Mouse (Mus musculus): ENCODE results near the gene Zbed3.
"Not testable (repeated sequence)": the region's sequence is repeated elsewhere in the genome, so short reads cannot be mapped to it uniquely, and the experiment has no call there.

Zbed3 gene

DNA sequence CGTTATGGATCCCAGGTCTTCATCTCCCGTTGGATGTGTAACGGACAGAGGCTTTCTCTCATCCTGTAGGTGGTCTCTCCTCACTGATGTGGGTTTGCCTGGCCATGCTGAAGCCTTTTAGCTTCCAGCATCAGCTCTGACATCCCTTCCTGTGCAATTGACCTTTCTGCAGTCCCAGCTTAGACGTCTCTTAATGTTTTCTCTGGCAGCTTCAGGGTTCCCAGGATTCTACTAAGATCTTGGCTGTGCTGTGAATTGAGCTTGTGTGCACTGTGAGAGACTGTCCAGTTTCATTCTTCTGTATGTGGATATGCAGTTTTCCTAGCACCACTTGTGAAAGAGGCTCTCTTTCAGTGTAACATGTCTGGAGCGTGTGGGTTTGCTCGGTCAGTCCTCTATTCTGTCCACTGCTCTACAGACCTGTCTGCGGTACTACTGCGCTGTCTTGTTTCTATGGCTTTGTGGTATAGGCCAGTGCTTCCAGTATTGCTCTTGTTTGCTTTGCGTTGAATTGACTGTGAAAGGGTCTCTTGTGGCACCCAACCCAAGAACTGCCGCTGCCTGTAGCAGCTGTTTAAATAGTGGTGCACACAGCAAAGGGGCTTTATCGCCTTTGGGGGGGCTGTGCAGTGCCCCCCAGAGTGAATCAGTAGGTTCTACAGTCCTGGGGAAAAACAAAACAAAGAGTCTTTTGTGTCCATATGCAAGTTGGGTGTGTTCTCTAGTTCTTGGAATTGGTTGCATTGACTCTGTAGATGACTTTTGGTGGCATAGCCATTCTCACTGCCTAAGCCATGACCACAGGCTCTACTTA lies 8.9 kb downstream of the Zbed3 start:
- no peak for DNase-seq (ENCODE audit: low spot score)

DNA sequence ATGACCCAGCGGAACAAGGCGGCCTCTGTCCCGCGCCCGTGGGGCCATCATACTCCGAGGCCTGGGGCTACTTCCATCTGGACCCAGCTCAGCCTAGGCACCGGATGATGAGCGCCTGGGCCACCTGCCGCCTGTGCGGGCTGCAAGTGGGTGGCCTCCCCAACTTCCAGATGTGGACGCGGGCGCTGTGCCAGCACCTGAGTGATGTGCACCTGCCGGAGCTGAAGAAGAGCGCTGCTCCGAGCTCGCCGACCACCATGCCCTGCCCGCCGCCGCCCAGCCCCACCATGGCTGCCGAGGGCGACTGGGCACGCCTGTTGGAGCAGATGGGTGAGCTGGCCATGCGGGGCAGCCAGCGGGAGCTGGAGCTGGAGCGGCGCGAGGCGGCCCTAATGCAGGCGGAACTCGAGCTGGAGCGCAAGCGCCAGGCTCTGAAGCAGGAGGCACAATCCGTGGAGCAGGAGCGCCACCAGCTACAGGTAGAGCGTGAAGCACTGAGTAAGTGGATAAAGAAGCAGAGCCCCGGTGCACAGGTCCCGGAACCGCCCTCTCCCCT lies 12.8 kb downstream of the Zbed3 start:
- no peak for DNase-seq (ENCODE audit: low spot score)

DNA sequence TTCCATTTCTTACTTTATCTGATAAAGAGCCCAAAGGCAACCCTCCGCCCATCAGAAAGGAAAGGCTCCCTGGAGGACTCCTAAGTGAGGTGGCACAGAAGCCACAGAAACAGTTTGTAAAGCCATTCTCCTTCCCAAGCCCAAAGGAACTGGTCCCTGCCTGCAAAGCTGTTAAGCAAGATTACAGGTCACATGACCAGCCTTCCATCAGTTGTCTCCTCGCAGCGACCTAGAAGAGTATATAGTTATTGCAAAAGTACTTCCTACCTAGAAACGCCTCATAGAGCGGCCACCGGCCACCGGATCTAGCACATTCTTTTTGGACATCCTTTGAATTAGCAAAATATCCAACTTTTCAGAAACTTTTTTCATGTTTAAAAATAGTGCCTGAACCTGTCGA lies 20.1 kb downstream of the Zbed3 start:
- DNase-seq (ENCODE audit: low spot score), result no peak

DNA sequence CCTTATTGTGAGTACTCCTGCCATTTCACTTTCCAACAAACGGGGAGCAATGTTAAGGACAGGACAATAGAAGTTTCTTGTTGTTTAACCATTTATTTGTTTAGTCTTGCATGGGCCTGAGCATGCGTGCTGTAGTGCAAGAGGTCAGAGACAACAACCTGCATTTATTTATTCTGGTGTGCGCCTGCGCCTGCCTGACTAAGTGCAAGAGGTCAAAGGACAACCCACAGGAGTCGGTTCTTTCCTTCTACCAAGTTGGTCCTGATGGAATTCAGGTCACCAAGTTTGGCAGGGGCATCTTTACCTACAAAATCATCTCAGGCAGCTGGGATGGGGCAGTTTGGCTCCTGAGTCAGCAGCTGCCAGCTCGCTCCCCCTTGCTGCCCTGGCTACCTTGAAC lies 22.5 kb downstream of the Zbed3 start:
- no peak for DNase-seq (ENCODE audit: low spot score)

DNA sequence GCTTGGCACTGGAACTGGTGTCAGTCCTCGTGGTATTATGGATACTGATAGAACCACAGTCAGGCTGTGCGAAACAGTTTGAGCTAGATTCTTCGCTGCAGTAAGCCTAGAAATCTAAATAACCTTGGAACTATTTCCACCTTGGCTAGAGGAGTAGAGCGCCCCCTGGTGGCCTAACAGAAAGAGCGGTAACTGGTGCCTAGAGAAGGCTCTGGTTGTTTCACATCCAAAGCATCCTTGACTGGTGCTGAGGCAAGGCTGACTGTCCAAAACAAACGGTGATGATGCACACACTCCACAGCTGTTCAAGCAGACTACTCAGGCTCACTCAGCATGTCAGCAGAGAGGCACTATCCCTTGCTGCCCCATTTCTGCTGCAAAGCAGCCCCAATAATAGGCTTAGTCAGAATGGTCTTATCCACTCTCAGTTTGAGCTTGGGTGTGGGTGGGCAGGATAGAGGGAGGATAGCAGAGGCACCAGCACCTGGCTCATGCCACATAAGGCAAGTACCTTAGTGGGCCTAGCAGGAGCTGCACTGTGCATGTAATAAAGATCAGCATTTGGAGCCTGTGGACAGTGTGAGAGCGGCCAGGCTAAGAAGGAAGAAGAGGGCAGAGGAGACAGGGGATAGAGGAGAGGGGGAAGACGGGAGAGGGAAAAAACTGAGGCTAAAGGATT lies 23.7 kb downstream of the Zbed3 start:
- peak; percentile 52 for DNase-seq (ENCODE audit: low spot score)

DNA sequence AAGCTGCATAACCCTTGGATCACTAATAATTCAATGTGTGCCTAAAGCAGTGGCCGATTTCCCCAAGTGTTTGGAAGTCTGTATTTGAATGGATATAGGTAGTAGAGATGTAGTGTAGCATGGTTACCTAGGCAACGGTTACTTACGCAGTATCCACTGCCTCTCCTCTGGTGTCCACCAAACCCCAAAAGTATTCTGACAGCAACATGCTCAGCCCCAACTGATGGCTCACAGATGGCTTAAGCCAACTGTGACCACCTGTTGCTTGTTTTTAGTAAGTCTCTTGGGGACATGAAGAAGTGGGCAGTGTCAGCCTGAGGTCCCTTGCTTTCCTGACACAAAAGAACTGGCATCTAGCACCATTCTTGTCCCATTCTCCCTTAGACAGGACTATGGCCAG lies 25.1 kb downstream of the Zbed3 start:
- DNase-seq (ENCODE audit: low spot score), result no peak

DNA sequence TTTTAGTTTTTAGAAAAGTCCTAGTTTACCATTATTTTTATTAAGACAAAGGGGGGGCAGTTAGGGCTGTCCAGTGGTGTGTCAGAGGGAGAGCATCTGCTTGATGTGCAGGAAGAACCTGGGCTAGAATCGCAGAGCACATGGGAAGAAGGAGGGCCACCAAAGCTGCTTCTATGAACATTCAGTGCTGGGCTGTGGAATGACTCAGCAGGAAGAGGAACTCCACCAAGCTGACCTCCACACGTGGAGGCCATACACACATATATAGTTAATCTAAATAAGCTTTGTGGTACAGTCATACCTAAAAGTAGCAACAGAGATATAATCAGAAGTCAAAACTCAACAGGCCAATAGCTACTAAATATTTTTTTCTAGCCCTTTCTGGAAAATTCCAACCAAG lies 34.8 kb downstream of the Zbed3 start:
- DNase-seq (ENCODE audit: low spot score), result no peak

DNA sequence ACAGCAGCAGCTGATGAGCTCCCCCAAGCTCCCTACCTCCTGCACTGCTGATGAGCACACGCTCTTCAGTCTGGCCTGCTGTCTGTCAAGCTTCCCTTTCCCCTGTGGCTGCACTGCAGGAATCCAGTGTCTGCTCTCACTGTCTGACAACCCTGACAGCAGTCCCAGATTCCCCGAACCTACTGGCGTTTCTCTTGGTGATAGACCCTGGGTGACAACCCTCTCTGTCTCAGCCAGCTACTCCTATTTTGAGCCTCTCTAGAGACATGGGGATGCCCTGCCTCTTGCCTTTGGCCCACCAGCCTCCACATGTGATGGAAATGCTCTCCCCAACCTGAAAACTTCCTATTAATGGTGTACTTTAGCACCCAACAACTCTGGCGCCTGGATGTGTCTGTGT lies 40.0 kb downstream of the Zbed3 start:
- no peak for DNase-seq (ENCODE audit: low spot score)

DNA sequence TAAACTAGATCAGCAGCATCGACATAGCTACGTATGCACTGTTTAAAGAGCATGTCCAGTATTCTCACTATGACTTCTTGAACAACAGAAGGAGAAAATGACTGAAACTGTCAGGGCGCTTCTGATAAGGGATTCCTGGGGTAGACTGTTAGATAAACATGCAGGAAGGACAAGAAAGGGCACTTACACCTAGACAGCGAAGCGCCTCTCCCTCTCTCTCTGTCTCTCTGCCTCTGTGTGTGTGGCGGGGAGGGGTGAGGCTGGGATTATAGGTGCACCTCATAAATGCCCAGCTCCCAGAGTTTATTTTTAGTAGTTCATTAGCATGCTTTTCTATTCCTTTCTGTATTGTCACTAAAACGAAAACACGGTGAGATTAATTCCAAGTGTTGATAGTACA lies 42.9 kb downstream of the Zbed3 start:
- no peak for DNase-seq (ENCODE audit: low spot score)

DNA sequence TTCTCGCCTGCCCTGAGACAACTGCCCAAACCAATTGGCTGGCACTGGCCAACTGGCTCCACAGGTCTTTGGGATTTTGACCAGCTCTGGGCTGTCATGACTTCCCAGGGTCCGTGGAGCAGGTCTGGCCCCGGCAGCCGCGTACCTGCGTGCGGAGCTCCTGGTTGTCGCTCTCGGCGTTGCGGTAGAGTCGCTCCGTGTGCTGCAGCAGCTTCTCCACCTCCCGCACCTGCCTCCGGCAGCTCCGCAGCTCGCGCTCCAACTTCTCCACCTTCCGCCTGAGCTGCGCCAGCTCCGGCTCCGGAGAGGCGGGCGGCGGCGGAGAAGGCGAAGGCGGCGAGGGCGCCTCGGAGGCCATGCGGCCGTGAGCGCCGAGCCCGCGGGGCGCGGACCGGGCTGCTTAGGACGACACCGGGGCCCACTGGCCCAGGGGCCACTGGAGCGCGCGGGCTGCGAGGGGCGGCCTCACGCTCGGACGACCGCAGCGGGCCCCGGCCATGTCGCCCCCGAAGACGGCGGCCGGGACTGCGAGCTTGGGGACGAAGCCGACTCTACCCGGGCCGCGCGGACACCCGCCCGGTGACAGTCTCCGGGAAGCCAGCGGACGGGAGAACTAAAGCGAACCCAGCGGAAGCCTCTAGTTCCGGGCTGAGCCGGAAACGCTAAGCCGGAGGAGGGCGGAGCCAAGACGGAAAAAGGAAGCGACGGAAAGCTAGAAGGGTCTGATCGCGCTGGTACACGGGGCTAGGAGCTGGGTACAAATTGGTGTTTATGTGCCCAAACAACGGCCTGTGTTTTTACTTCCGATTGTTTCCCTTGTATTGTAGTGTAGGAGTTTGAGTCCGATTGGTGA lies 51.5 kb downstream of the Zbed3 start, which contains the start of gene Aggf1:
Gene Aggf1, minus strand, starts transcription at position 652 of the 853 bp plus-strand sequence.
- DNase-seq (ENCODE audit: low spot score), result peak; percentile 89

DNA sequence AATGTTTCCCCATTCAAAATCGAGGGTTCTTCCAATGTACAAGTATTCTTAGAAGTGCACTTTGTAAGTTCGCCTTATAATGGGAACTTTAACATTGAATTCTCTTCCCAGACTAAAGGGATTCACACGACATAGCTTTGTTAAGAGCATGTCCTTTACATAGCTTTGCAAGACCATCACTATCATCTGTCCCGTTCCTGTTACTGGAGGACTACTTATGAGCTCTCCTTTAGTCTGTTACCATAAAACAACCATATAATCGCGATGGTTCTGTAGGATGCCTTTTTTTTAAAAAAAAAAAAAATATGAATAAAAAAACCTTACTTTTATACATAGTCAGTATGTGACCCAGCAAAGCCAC lies 52.1 kb downstream of the Zbed3 start:
- DNase-seq (ENCODE audit: low spot score), result no peak

DNA sequence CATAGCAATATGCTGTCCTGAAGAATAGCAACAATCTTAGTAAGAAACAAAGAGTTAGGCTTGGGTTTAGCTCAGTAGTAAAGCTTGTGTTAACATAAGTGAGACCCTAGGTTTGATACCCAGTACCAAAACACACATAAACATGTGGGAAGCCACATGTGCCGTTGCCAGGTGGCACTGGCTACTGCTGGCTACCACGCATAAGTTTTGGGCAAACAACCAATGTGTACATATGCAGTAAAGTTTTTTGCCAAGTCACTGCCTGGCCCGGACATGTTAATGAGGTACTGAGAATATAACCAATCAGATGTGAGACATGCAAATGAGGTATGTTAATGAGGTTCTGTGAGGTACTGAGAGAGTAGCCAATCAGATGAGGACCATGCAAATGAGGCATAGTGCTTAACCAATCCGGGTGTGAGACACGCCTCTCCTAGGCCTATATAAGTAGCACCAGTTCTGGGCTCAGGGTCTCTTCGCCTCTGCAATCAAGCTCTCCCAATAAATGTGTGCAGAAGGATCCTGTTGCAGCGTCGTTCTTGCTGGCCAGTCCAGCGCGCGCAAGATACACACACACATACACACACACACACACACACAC lies 53.4 kb downstream of the Zbed3 start:
- DNase-seq (ENCODE audit: low spot score), result not testable (repeated sequence)

DNA sequence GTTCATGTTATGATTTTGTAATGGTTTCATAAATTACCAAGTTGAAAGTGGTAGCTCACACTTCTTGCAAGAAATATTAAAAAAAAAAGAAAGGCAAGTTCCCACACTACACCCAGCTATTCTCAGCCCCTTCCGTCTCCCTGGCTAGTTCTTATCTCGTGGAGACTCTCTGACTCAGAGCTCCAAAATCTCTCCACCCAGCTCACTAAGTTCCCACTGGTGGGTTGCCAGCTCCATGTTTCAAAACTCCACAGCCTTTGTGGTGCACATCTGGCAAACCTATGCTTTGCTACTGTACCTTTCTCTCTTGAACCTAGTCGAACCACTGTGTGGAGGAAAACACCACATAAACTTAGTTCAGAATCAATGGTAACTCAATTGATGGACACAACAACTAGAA lies 55.3 kb downstream of the Zbed3 start:
- no peak for DNase-seq (ENCODE audit: low spot score)

DNA sequence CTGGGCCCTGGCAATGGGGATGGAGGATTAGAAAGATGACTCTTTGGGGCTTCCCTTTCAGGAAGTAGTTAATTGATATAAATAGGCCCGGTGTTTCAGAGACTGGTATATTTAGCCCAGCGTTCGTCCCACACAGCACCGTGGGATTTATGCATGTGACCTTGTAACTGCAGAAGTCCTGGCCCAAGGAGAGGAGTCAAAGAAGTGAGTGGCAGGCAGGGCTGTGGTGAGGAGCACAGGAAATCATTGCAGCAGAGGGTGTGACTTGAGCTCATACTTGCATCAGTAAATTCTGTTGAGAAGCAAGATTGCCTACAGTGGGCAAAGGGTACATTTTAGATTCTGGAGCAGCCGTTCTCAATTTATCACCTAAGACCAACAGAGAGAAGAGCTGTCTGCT lies 59.0 kb downstream of the Zbed3 start:
- DNase-seq (ENCODE audit: low spot score), result no peak
